Comparison of ENCODE assay signal across 11 mouse cellular contexts in genomic region chr13:6529074-6529473, GRCm38 (mm10). TPM values are rescaled to one million over a fixed set of nuclear protein-coding genes. Genes with fewer than 3 reads are reported as not detected.
DNase-seq lines count a peak whose midpoint lies in the region; ATAC-seq and TF ChIP-seq lines count a peak whose summit lies in the region.
"Had no signal": no experiment of that assay in that cellular context is flagged by ENCODE, and none has a peak within 500 bp of the region (broad histone marks: within the 10 kb centered on the region; RNA-seq: fewer than 3 reads in every experiment).

No protein-coding gene starts in this region.

- TF ChIP-seq CTCF in ES-Bruce4 (IDR thresholded peaks at IDR 0.05; ENCODE audit: low read depth, low read length): peak; percentile 8

- H3K9ac ChIP-seq in embryonic facial prominence, embryonic 14.5 days (ENCODE audit: low read depth, low read length): no peak overlapping the region
- no peak overlapping the region for H3K9ac ChIP-seq in kidney, embryonic 14.5 days (ENCODE audit: low read depth, low read length)
- no peak overlapping the region for H3K9ac ChIP-seq in ES-Bruce4 (ENCODE audit: low read depth, poor library complexity, severe bottlenecking)
- H3K9ac ChIP-seq: heart, embryonic 15.5 days had no signal

- H3K27me3 ChIP-seq in embryonic facial prominence, embryonic 14.5 days (replicated peaks; ENCODE audit: control insufficient read depth, insufficient read depth, low read length): no peaks in the 10 kb centered on the region
- H3K27me3 ChIP-seq in embryonic facial prominence, embryonic 10.5 days (replicated peaks; ENCODE audit: low read depth, poor library complexity, severe bottlenecking): no peaks in the 10 kb centered on the region
- no peaks in the 10 kb centered on the region for H3K27me3 ChIP-seq in kidney, embryonic 14.5 days (ENCODE audit: control insufficient read depth, insufficient read depth, low read length)
- no peaks in the 10 kb centered on the region for H3K27me3 ChIP-seq in ES-Bruce4 (ENCODE audit: control insufficient read depth, insufficient read depth, low read length, poor library complexity, severe bottlenecking)
- H3K27me3 ChIP-seq: heart, embryonic 15.5 days; megakaryocyte, embryonic 14.5 days had no signal

- H3K4me1 ChIP-seq in embryonic facial prominence, embryonic 14.5 days (ENCODE audit: control insufficient read depth, insufficient read depth, low read length): no peaks in the 10 kb centered on the region
- H3K4me1 ChIP-seq in embryonic facial prominence, embryonic 10.5 days: no peaks in the 10 kb centered on the region
- H3K4me1 ChIP-seq in kidney, embryonic 14.5 days (ENCODE audit: control insufficient read depth, insufficient read depth, low read length): no peaks in the 10 kb centered on the region
- no peaks in the 10 kb centered on the region for H3K4me1 ChIP-seq in ES-Bruce4 (ENCODE audit: control insufficient read depth, insufficient read depth, low read length)
- H3K4me1 ChIP-seq: megakaryocyte, embryonic 14.5 days had no signal

- TF ChIP-seq EP300 in ES-Bruce4 (IDR thresholded peaks at IDR 0.05; ENCODE audit: insufficient read depth, low read depth, low read length): no peak

- ATAC-seq in embryonic facial prominence, embryonic 14.5 days (ENCODE audit: low read depth): no peak; the same call in 1 of the 2 replicates
- no peak for ATAC-seq in kidney, embryonic 14.5 days (ENCODE audit: low FRiP score, low TSS enrichment)
- ATAC-seq in megakaryocyte, adult 5-6 weeks (ENCODE audit: poor library complexity, severe bottlenecking): no peak

- no peak overlapping the region for H3K4me2 ChIP-seq in embryonic facial prominence, embryonic 14.5 days (ENCODE audit: low read depth, low read length)
- no peak overlapping the region for H3K4me2 ChIP-seq in kidney, embryonic 14.5 days (replicated peaks; ENCODE audit: low read depth, low read length)
- H3K4me2 ChIP-seq: heart, embryonic 15.5 days had no signal

- H3K36me3 ChIP-seq in embryonic facial prominence, embryonic 14.5 days (ENCODE audit: control insufficient read depth, insufficient read depth, low read length): no peaks in the 10 kb centered on the region
- no peaks in the 10 kb centered on the region for H3K36me3 ChIP-seq in embryonic facial prominence, embryonic 10.5 days (replicated peaks)
- H3K36me3 ChIP-seq in kidney, embryonic 14.5 days (ENCODE audit: control insufficient read depth, insufficient read depth, low read length): no peaks in the 10 kb centered on the region
- no peaks in the 10 kb centered on the region for H3K36me3 ChIP-seq in ES-Bruce4 (ENCODE audit: control insufficient read depth, insufficient read depth, low read length, poor library complexity, severe bottlenecking)
- H3K36me3 ChIP-seq: heart, embryonic 15.5 days had no signal

- DNase-seq in embryonic facial prominence, embryonic 14.5 days (ENCODE audit: low spot score): peak; percentile 9
- no peak for DNase-seq in embryonic facial prominence, embryonic 10.5 days (ENCODE audit: low spot score)
- DNase-seq in kidney, postnatal 14 days: peak; percentile 29
- peak; percentile 47 for DNase-seq in lung, postnatal 10 days
- no peak for DNase-seq in urinary bladder, postnatal 14 days (ENCODE audit: low spot score)
- DNase-seq: layer of hippocampus, postnatal 36 days had no signal

- TF ChIP-seq POLR2A in ES-Bruce4 (IDR thresholded peaks at IDR 0.05; ENCODE audit: insufficient read depth, low read length): no peak

- no peak overlapping the region for H3K27ac ChIP-seq in embryonic facial prominence, embryonic 14.5 days (replicated peaks; ENCODE audit: low read depth, low read length)
- H3K27ac ChIP-seq in embryonic facial prominence, embryonic 10.5 days (replicated peaks): no peak overlapping the region
- H3K27ac ChIP-seq in kidney, embryonic 14.5 days (ENCODE audit: low read depth, low read length): no peak overlapping the region
- no peak overlapping the region for H3K27ac ChIP-seq in ES-Bruce4 (ENCODE audit: insufficient read depth, low read length)
- H3K27ac ChIP-seq: heart, embryonic 15.5 days had no signal

- no peak overlapping the region for H3K4me3 ChIP-seq in embryonic facial prominence, embryonic 14.5 days (ENCODE audit: low read depth, low read length)
- H3K4me3 ChIP-seq in embryonic facial prominence, embryonic 10.5 days: no peak overlapping the region
- H3K4me3 ChIP-seq in kidney, embryonic 14.5 days (ENCODE audit: low read length): no peak overlapping the region
- H3K4me3 ChIP-seq in ES-Bruce4 (ENCODE audit: low read depth, low read length): no peak overlapping the region
- H3K4me3 ChIP-seq: heart, embryonic 15.5 days; megakaryocyte, embryonic 14.5 days had no signal

- no peaks in the 10 kb centered on the region for H3K9me3 ChIP-seq in embryonic facial prominence, embryonic 14.5 days (ENCODE audit: control insufficient read depth, low read length)
- no peaks in the 10 kb centered on the region for H3K9me3 ChIP-seq in embryonic facial prominence, embryonic 10.5 days
- no peaks in the 10 kb centered on the region for H3K9me3 ChIP-seq in kidney, embryonic 14.5 days (ENCODE audit: control insufficient read depth, low read length)
- no peaks in the 10 kb centered on the region; the same call in 1 of the 2 replicates for H3K9me3 ChIP-seq in ES-Bruce4 (replicated peaks; ENCODE audit: control insufficient read depth, insufficient read depth, low read length, poor library complexity, severe bottlenecking)
- H3K9me3 ChIP-seq: heart, embryonic 15.5 days; megakaryocyte, embryonic 14.5 days had no signal

RNA-seq across cellular contexts. Expression of gene Pitrm1, which starts 18.9 kb away (rescaled TPM):
- polyA plus RNA-seq in embryonic facial prominence, embryonic 14.5 days (2014; fragmentation: Nextera tagmentation; extraction: Ambion mirVana): 85.3 and 99.9 TPM in 2 replicates
- polyA plus RNA-seq in embryonic facial prominence, embryonic 10.5 days (2016; fragmentation: Nextera tagmentation; extraction: Ambion mirVana): 129 and 131 TPM in 2 replicates
- 92.8 and 142 TPM in 2 replicates for polyA plus RNA-seq in kidney, embryonic 14.5 days (2014; fragmentation: Nextera tagmentation; extraction: Ambion mirVana)
- polyA plus RNA-seq in ES-Bruce4 (2011; ENCODE audit: insufficient read depth, insufficient read length, low read depth, missing spikeins): 110 and 115 TPM in 2 replicates
- 21.9 and 35.8 TPM in 2 replicates for total RNA-seq in megakaryocyte, adult 5-6 weeks (2015)
- 23.7 and 24.1 TPM in 2 replicates for total RNA-seq in megakaryocyte, adult 5-6 weeks (2017)

Comparison
In these comparisons a context has a peak if more than half of its experiments do, and no peak if none do; other contexts are left out.
1. DNase-seq: peak in embryonic facial prominence, embryonic 14.5 days (single experiment), kidney, postnatal 14 days (single experiment) and lung, postnatal 10 days (single experiment); none in embryonic facial prominence, embryonic 10.5 days (single experiment) and urinary bladder, postnatal 14 days (single experiment).